Mouse (Mus musculus) liver, embryonic 16.5 days (tissue): ENCODE data around the gene Atad1. TPM values are rescaled to one million over a fixed set of nuclear protein-coding genes. Genes with fewer than 3 reads are reported as not detected.

ENCODE experiments used
- ATAC-seq: fragments of 200-750 bp; cut with Nextera tagmentation; 2 replicates; pipeline ENCODE4 v1.8.0; 2017; ENCODE audit warnings: low read depth, mild to moderate bottlenecking, moderate number of reproducible peaks, moderate library complexity
- H3K27ac ChIP-seq: fragments of 300-500 bp; sonication (generic); 2 replicates; pipeline ENCODE4 v1.5.1; 2014; ENCODE audit warnings: mild to moderate bottlenecking, low read length
- H3K27me3 ChIP-seq: fragments of 300-500 bp; sonication (generic); 2 replicates; pipeline ENCODE4 v1.6.1; 2014; ENCODE audit warnings: low read depth, low read length, mixed read lengths; ENCODE audit not compliant: control insufficient read depth, insufficient read depth
- H3K36me3 ChIP-seq: fragments of 300-500 bp; sonication (generic); 2 replicates; pipeline ENCODE4 v1.6.1; 2014; ENCODE audit warnings: mild to moderate bottlenecking; ENCODE audit not compliant: control insufficient read depth, insufficient read depth
- H3K4me1 ChIP-seq: fragments of 300-500 bp; sonication (generic); 2 replicates; pipeline ENCODE4 v1.6.1; 2014; ENCODE audit warnings: low read depth, low read length, mixed read lengths; ENCODE audit not compliant: control insufficient read depth
- H3K4me2 ChIP-seq: fragments of 300-500 bp; sonication (generic); 2 replicates; pipeline ENCODE4 v1.6.1; 2014; ENCODE audit warnings: low read depth, low read length, mixed read lengths
- H3K4me3 ChIP-seq: fragments of 300-500 bp; sonication (generic); 2 replicates; pipeline ENCODE4 v1.5.1; 2014; ENCODE audit warnings: low read depth, mild to moderate bottlenecking, low read length
- H3K9ac ChIP-seq: fragments of 300-500 bp; sonication (generic); 2 replicates; pipeline ENCODE4 v1.6.1; 2014; ENCODE audit warnings: low read depth, low read length
- H3K9me3 ChIP-seq: fragments of 300-500 bp; sonication (generic); replicated peaks from 2 replicates; pipeline ENCODE4 v1.6.1; 2016; ENCODE audit warnings: low read length; ENCODE audit not compliant: control insufficient read depth
- WGBS: fragments of 180-500 bp; shearing (Covaris S2); extraction: QIAGEN DNeasy Blood & Tissue Kit; methylation state at CpG from one replicate; pipeline ENCODE4 v1.1.7; 2014; ENCODE audit not compliant: insufficient replicate concordance; 5-methylcytosine and 5-hydroxymethylcytosine counted together
- polyA plus RNA-seq: library from polyadenylated mRNA; unstranded; fragments of >200 nt; fragmentation: Nextera tagmentation; extraction: Ambion mirVana; gene quantifications from 2 replicates; pipeline ENCODE4 v1.2.1, GENCODE M21; 2015

Gene Atad1
- polyA plus RNA-seq, 1 experiment from 2014 or later, result 20.8 TPM

DNA sequence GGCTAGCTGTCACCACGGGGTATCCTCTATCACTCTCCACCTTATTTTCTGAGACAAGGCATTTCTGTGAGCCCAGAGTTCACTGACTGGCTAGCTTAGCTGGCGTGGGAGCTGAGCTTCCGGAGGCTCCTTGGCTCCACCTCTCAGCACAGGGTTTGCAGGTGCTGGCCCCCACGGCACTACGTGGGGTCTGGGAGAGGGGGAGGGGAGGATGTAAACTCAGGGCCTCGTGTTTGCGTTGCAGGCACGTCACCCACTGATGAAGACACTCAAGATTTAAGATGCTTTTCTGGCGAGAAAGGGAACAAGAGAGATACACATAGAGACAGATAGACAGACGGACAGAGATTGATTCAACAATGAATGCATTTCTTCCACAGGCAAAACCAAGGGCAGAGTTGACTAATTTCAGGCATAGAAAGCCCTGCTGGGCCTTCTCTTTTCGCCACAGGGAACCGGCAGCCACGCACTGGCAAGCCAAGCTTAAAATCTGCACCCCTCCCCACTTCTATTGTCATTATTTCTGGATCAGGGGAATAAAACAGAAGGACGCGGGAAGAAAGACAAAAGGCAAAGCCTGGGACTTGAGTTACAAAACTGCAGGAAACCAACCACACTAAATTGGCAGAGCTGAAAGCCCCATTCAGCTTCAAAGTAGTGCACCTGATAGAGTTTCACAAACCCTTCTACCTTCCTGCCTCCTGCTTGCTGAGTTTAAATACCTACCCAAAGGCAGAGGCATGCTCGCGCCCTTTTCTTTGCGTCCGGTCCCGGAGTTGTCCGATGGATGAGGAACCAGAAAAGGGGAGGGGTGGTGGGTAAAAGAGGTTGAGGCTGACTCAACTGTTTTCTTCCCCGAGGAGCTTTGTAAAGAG is 12.9 kb downstream of the Atad1 start:
- Histone ChIP-seq H3K4me3 (no peak overlapping the region), H3K9ac (no peak overlapping the region), H3K4me1 (no peaks in the 10 kb centered on the region), H3K36me3 (no peaks in the 10 kb centered on the region), H3K4me2 (no peak overlapping the region), H3K27ac (no peak overlapping the region), H3K9me3 (no peaks in the 10 kb centered on the region), H3K27me3 (peaks cover 7% of the 10 kb centered on the region)
- no peak for ATAC-seq
- WGBS, result 11% methylated on average over 22 of the region's 22 CpGs

GRCm38 (mm10) chr19:32723817-32724216 is 15.8 kb downstream of the Atad1 start:
- no peak overlapping the region for H3K4me3 ChIP-seq
- ATAC-seq, result no peak
- no peaks in the 10 kb centered on the region for H3K4me1 ChIP-seq
- H3K36me3 ChIP-seq, result no peaks in the 10 kb centered on the region
- no peaks in the 10 kb centered on the region for H3K9me3 ChIP-seq
- WGBS, result 46% methylated on average over 7 of the region's 7 CpGs
- no peak overlapping the region for H3K27ac ChIP-seq
- peaks cover 7% of the 10 kb centered on the region for H3K27me3 ChIP-seq
- no peak overlapping the region for H3K4me2 ChIP-seq
- no peak overlapping the region for H3K9ac ChIP-seq

DNA sequence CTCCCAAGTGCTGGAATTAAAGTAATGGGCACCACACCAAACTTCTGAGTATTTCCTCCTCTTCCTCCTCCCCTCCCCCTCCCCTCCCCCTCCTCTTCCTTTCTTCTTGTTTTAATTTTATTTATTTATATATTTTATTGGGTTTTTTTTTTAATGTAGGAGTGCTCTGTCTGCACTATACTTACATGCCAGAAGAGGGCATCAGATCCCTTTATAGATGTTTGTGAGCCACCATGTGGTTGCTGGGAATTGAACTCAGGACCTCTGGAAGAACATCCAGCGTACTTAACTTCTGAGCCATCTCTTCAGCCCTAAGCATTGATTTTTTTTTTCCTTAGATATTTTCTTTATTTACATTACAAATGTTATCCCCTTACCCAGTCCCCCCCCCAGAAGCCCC is 19.3 kb downstream of the Atad1 start:
- ATAC-seq, result no peak
- Histone ChIP-seq H3K36me3 (no peaks in the 10 kb centered on the region), H3K4me1 (no peaks in the 10 kb centered on the region), H3K27me3 (no peaks in the 10 kb centered on the region), H3K4me3 (no peak overlapping the region), H3K9me3 (no peaks in the 10 kb centered on the region), H3K4me2 (no peak overlapping the region), H3K9ac (no peak overlapping the region), H3K27ac (no peak overlapping the region)
- WGBS, result 79% methylated on average over 1 of the region's 1 CpGs

GRCm38 (mm10) chr19:32717590-32717989 is 22.0 kb downstream of the Atad1 start:
- Histone ChIP-seq H3K9me3 (no peaks in the 10 kb centered on the region), H3K27me3 (no peaks in the 10 kb centered on the region), H3K36me3 (no peaks in the 10 kb centered on the region), H3K4me2 (no peak overlapping the region), H3K4me1 (peaks cover 8% of the 10 kb centered on the region), H3K4me3 (no peak overlapping the region), H3K27ac (no peak overlapping the region), H3K9ac (no peak overlapping the region)
- 43% methylated on average over 3 of the region's 3 CpGs for WGBS
- no peak for ATAC-seq

DNA sequence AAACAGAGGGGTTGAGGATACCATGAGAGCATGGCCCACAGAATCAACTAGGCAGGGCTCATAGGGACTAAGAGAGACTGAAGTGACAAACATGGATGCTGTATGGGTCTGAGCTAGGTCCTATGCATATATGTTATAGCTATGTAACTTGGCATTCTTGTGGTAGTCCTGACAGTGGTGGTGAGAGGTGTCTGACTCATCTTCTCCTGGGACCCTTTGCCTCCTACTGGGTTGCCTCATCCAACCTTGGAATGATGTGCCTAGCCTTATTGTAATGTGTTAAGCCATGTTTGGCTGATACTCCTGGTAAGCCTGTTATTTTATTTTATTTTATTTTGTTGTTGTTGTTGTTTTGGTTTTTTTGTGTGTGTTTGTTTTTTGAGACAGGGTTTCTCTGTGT is 23.9 kb downstream of the Atad1 start:
- no peak overlapping the region for H3K9ac ChIP-seq
- ATAC-seq, result no peak

DNA sequence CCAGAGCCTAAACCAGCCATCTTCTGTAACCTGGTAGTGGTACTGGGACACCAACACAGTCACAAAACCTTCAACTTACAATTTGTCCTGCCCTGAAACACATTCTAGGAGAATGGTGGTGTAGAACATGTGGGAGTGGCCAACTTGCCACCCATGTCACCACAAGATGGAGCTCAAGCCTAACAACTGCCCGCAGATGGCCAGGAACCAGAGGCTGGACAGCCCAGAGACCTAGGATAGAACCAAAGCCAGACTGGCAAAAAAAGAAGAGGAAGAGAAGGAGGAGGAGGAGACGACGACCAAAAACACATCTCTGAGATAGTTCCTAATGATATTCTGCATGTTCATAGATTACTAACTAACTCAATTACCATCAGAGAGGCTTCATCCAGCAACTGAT is 24.4 kb downstream of the Atad1 start:
- no peak for ATAC-seq
- peaks cover 18% of the 10 kb centered on the region for H3K4me1 ChIP-seq
- no peaks in the 10 kb centered on the region for H3K27me3 ChIP-seq
- H3K9me3 ChIP-seq, result no peaks in the 10 kb centered on the region
- H3K4me2 ChIP-seq, result no peak overlapping the region
- H3K4me3 ChIP-seq, result no peak overlapping the region
- no peaks in the 10 kb centered on the region for H3K36me3 ChIP-seq
- WGBS, result 0% methylated on average over 3 of the region's 3 CpGs
- H3K9ac ChIP-seq, result no peak overlapping the region
- no peak overlapping the region for H3K27ac ChIP-seq

More for the DNA sequence above, 23.9 kb downstream of the Atad1 start:
- Histone ChIP-seq H3K27me3 (no peaks in the 10 kb centered on the region), H3K9me3 (no peaks in the 10 kb centered on the region), H3K27ac (no peak overlapping the region), H3K4me2 (no peak overlapping the region), H3K4me1 (peaks cover 16% of the 10 kb centered on the region), H3K36me3 (no peaks in the 10 kb centered on the region), H3K4me3 (no peak overlapping the region)

DNA sequence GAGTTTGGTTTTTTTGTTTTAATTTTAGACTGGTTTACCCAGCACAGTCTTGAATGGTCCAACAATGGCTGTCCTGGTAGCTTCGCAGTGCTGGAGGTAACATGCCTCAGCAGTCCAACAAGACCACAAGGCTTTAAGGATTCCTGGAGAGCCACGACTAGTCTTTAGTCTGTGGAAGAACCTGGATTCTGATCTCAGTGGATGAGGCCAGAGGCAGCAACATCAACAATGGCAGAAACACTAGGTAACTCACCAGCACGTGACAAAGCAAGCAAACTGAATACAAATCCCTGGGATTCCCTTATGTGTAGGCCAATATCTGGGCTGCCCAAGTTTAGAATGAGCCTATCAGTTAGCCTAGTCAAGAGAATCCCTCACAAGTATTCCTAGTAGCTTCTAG is 26.1 kb downstream of the Atad1 start:
- H3K4me3 ChIP-seq, result no peak overlapping the region
- no peaks in the 10 kb centered on the region for H3K27me3 ChIP-seq
- H3K4me2 ChIP-seq, result no peak overlapping the region
- H3K9me3 ChIP-seq, result no peaks in the 10 kb centered on the region
- H3K4me1 ChIP-seq, result peaks cover 18% of the 10 kb centered on the region
- no peaks in the 10 kb centered on the region for H3K36me3 ChIP-seq
- no peak for ATAC-seq
- no peak overlapping the region for H3K9ac ChIP-seq
- no peak overlapping the region for H3K27ac ChIP-seq
- WGBS, result 77% methylated on average over 3 of the region's 3 CpGs

- peak; percentile 77 for ATAC-seq
- peak overlapping the region; percentile 74; the same call in 1 of the 2 replicates for H3K27ac ChIP-seq
- WGBS, result 2% methylated on average over 11 of the region's 11 CpGs
These were observed 27.0 kb downstream of the Atad1 start for GRCm38 (mm10) chr19:32712588-32713042.

DNA sequence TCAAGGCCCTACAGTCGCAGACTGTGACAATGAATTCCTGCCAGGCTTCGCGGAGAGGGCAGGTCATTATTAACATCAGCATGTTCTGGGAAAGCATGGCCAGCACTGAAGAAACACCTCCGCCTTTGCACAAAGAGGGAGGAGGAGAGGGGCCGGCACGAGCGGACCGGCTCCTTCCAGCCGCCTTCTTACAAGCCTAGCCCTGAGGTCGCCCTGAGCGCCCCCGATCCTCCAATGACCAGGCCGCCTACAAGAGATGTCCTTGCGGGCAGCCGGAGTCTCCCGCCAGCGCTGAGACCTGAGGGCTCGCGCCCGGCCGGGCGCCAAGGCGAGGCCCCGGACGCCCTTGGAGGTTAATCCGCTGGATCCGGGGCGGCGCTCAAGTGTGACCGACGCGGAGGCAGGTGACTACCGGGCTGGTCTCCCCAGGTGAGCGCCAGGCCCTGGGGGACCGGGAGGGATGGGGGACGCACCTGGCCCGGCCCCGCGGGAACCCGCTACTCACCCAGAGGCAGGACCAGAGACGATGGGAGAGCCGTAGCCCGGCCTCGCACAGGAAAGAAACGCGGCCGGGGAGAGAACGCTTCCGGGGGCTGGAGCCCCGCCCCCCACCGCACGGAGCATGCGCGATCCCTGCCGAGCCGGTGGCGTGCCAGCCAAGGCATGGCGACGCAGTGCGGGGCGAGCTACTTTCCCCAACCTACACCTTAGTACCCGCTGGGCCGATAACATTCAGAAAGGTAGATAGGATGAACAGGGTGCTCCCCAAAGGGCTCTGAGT is 27.6 kb downstream of the Atad1 start:
- under 1% methylated on average over 63 of the region's 63 CpGs for WGBS
- Histone ChIP-seq H3K4me2 (peak overlapping the region; percentile 98), H3K4me1 (peaks cover 18% of the 10 kb centered on the region), H3K27me3 (no peaks in the 10 kb centered on the region), H3K27ac (peak overlapping the region; percentile 84), H3K36me3 (no peaks in the 10 kb centered on the region), H3K9me3 (no peaks in the 10 kb centered on the region), H3K4me3 (peak overlapping the region; percentile 89), H3K9ac (peak overlapping the region; percentile 89)
- ATAC-seq, result peak; percentile 95

More at GRCm38 (mm10) chr19:32712588-32713042, 27.0 kb downstream of the Atad1 start:
- H3K4me1 ChIP-seq, result peaks cover 18% of the 10 kb centered on the region
- H3K9me3 ChIP-seq, result no peaks in the 10 kb centered on the region
- H3K27me3 ChIP-seq, result no peaks in the 10 kb centered on the region
- H3K4me2 ChIP-seq, result peak overlapping the region; percentile 98
- peak overlapping the region; percentile 89 for H3K9ac ChIP-seq
- H3K36me3 ChIP-seq, result no peaks in the 10 kb centered on the region
- H3K4me3 ChIP-seq, result peak overlapping the region; percentile 89
